Mouse (Mus musculus) layer of hippocampus, postnatal 25 days (tissue): ENCODE data around the gene Polr3f. TPM values are rescaled to one million over a fixed set of nuclear protein-coding genes. Genes with fewer than 3 reads are reported as not detected.

Experiments used
- DNase-seq, 2 experiments: peaks; one replicate each; pipeline ENCODE4 v3.0.0; 2022; ENCODE audit warnings: mixed read lengths in 2 of 2, low spot score in 1 of 2; ENCODE audit errors: extremely low spot score in 1 of 2
- total RNA-seq, 2 experiments: library from RNA; stranded (reverse); gene quantifications; 2 replicates each; pipeline ENCODE4 v1.2.3; 2021

Polr3f gene
- total RNA-seq, 2 experiments from 2014 or later, result 23.4 to 29.2 TPM

DNA sequence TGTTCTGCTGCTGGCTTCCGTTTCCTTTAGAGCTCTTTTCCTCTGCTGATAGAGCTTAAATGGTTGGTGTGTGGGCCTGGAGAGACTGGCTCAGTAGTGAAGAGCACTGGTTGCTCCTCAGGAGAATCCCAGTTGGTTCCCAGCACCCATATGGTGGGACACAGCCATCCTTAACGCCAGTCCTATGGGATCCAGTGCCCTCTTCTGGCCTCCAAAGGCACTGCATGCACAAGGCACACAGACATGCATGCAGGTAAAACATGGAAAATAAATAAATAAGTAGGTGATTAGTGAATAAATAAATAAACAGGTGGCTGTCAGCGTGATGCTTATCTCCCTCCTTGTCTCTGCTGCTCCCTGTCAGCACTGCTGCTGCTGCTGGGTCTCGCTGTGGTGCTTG is 61.2 kb downstream of the Polr3f start:
- no peak for DNase-seq

Other genes starting within 250 kb of the Polr3f start
- 1 to 10 TPM in 1 of 2 experiments, under 1 TPM in 1; 0.96 to 1.0 TPM for gene Ovol2, start 195.6 kb upstream of the Polr3f start, total RNA-seq
- gene Kat14, start 158.7 kb upstream of the Polr3f start, total RNA-seq, result 10 to 100 TPM; 30.9 to 31.4 TPM
- 1 to 10 TPM; 2.8 to 8.3 TPM for gene Pet117, start 158.7 kb upstream of the Polr3f start, total RNA-seq
- gene Dzank1, start 304 bp upstream of the Polr3f start, total RNA-seq, result 100 to 1,000 TPM; 115 to 122 TPM
- gene Rbbp9, start 23.2 kb downstream of the Polr3f start, total RNA-seq, result 10 to 100 TPM; 27.9 to 31.8 TPM
- gene Sec23b, start 28.5 kb downstream of the Polr3f start, total RNA-seq, result 10 to 100 TPM; 47.0 to 53.1 TPM
- 10 to 100 TPM; 57.0 to 69.0 TPM for gene Smim26, start 66.3 kb downstream of the Polr3f start, total RNA-seq
- 10 to 100 TPM; 66.5 to 66.6 TPM for gene Dtd1, start 72.2 kb downstream of the Polr3f start, total RNA-seq